Mouse (Mus musculus) erythroid progenitor cell, adult 5-6 weeks (primary cell): ENCODE data around the gene Hnrnpd. TPM values are rescaled to one million over a fixed set of nuclear protein-coding genes. Genes with fewer than 3 reads are reported as not detected.
A peak's percentile ranks its signal among the peaks of the same experiment; 100 is the strongest.

ENCODE experiments used
- ATAC-seq: replicated peaks from 2 replicates; pipeline ENCODE4 v1.8.0; 2016; ENCODE audit warnings: moderate number of reproducible peaks, mild to moderate bottlenecking, moderate TSS enrichment, inconsistent platforms; ENCODE audit not compliant: poor library complexity, low FRiP score, severe bottlenecking
- total RNA-seq, 2 experiments: library from RNA; stranded (forward) in 1 of 2; stranded (reverse) in 1 of 2; fragments of 150-400 nt in 1 of 2; fragments of 186-747, 209-891 nt in 1 of 2; gene quantifications; 2 replicates each; pipeline versions ENCODE4 v1.2.3 to v1.2.4; 2015 to 2017; ENCODE audit warnings: low replicate concordance in 2 of 2

Hnrnpd gene
- total RNA-seq (2015; ENCODE audit: low replicate concordance) (231 and 281 TPM in 2 replicates), total RNA-seq (2017; ENCODE audit: low replicate concordance) (118 and 215 TPM in 2 replicates)

- ATAC-seq = peak; percentile 90
These were observed at the start of gene Hnrnpd, which contains the start of gene 4930524J08Rik for GRCm38 (mm10) chr5:99978699-99979442. TSS of gene Hnrnpd (minus strand) at chr5:99978938. TSS of gene 4930524J08Rik (plus strand) at chr5:99979061.

DNA sequence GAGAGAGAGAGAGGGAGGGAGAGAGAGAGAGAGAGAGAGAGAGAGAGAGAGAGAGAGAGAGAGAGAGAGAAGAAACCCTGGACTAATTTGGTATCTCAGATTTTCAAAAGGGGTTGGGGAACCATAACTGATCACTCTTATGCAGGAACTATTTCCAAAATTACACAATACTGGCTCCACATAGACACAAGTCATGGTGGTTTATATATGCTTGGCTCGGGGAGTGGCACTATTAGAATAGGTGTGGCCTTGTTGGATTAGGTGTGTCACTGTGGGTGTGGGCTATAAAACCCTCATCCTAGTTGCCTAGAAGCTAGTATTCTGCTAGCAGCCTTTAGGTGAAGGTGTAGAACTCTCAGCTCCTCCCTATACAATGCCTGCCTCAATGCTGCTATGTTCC, 46.1 kb upstream of the Hnrnpd start:
- ATAC-seq = no peak

- no peak for ATAC-seq
These were observed 45.7 kb upstream of the Hnrnpd start for GRCm38 (mm10) chr5:100024403-100024802.

- ATAC-seq = no peak
These were observed 41.4 kb upstream of the Hnrnpd start for GRCm38 (mm10) chr5:100020089-100020488.

DNA sequence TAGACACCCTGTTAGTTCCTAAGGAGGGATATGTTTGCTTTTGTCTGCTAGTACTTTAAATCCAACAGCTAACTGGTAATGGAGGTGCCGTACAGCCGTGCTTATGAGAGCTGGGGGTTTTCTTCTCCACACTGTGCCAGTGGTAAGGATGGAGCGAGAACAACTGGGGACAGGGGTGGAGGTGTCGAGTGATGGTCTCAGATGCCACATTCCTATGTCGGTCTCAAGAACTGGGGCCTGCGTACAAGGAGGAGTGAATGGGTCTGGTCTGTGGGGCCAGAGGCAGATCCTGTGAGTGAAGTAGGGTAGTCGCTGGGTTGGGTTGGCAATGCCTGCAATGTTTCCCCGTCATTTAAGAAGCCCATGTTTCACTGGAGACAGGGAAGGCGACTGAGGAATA, 33.9 kb upstream of the Hnrnpd start:
- ATAC-seq = no peak

DNA sequence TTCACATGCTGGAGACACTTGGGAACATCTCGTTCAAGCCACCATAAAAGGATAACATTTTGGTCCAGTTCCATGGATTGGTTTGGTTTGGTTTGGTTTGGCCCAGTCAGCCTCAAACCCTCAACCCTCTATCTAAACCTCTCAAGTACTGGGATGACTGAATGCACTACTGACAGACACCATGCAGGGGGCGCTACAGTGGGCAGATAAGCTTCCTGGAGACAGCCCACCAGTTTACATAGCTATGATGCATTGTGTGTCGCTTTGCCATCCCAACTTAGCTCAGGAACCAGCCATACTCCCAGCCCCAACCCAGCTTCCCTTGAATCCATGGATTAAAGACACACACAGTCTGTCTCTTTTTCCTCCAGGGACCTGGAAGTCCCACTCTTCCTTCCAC, 29.7 kb upstream of the Hnrnpd start:
- no peak for ATAC-seq

DNA sequence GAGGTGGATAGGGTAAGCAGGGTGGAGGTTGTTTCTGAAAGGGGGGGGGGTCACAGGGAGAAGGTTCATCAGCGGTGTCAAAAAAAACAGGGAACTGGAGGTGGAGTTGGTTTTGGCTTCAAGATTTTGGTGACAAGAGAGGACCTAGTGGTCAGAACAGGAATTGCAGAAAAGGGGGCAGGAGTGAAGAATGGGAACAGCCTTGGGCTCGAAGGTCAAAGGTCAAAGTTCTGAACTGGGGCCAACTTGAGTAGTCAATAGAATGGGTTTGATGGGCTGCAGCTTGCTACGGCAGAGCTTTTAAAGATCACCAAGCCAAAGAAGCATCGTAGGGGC, 28.3 kb upstream of the Hnrnpd start:
- no peak for ATAC-seq

- no peak for ATAC-seq
These were observed 27.7 kb upstream of the Hnrnpd start for GRCm38 (mm10) chr5:100006324-100007039.

GRCm38 (mm10) chr5:100005896-100006295, 27.2 kb upstream of the Hnrnpd start:
- 0 out of 2 replicates have a peak, but pooled peaks have one; percentile 21 for ATAC-seq

GRCm38 (mm10) chr5:100005431-100005830, 26.7 kb upstream of the Hnrnpd start:
- ATAC-seq = peak; percentile 48; the same call in 1 of the 2 replicates

DNA sequence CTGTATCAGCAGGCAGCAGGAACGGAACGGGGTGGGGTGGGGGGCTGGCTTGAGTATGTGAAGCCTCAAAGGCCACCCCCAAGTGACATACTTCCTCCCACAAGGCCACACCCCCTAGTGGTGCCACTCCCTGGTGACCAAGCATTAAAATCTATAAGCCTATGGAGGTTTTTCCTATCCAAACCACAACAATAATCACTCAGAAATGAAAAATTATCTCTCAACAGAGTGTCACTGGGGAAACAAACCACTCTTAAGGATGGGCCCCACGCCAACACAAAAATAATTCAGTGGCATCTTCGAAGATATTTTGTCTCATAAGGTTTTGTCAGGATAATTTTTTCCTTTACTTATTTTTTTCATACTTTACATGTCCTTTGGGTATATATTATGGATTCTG, 25.2 kb upstream of the Hnrnpd start:
- ATAC-seq = no peak

- ATAC-seq = no peak
These were observed 21.8 kb upstream of the Hnrnpd start for GRCm38 (mm10) chr5:100000500-100000899.

GRCm38 (mm10) chr5:100000048-100000447, 21.3 kb upstream of the Hnrnpd start:
- ATAC-seq = no peak

- ATAC-seq = no peak
These were observed 15.9 kb upstream of the Hnrnpd start for GRCm38 (mm10) chr5:99994680-99995079.

GRCm38 (mm10) chr5:99994166-99994565, 15.4 kb upstream of the Hnrnpd start:
- no peak for ATAC-seq

DNA sequence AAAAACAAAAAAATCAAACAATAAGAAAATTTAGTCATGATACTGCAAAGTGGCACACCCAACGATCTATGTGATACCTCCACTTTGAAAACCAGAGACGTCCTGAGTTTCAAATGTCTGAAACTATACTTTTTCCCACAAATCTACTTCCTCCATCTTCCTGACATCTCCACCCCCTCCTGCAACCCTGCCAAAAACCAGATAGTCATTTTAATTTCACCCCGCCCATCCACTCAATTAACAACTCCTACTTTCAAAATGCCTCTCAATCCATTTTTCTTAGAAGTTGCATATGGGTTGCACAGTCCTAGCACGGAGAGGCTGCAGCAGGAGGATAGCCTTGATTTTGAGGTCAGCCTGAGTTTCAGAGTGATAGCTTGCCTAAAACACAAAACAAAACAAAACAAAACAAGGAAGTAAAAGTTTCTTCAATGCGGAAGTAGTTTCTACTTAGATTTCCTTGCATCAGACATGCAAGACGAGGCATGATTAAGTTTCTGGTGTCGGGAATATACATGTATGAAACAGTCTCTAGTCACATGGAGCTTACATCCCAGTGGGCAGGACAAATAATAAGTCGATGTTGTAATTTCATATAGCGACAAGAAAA, 4.8 kb upstream of the Hnrnpd start:
- ATAC-seq = no peak

GRCm38 (mm10) chr5:99977516-99978301, 1.0 kb downstream of the Hnrnpd start:
- ATAC-seq = peak; percentile 45

DNA sequence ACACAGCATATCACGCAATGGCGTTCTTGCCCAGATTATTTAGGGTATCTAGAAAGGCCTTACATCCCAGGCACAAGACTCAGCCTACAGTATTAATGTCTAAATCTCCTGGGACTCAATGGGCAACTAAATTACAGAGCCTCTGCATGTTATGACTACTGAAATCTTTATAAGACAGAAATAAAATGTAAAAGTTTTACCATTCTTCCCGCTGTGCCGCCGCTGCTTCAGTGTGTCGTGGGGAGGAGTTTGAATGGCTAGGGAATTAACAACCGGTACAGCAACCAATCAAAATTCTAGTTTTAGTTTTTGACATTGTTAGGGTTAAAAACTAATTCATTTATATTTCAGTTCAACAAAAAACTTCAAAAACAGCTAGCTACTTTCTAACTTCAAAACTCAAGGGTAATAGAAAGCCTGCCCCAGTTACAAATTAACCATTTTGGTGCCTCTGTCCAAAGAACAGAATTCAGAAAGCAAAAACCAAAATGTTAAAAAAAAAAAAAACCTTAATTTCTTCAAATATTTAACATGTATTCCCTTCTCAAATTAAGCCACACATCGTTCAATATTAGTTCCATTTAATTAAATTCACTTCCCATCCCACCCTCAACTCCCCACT, 2.3 kb downstream of the Hnrnpd start:
- ATAC-seq = 0 out of 2 replicates have a peak, but pooled peaks have one; percentile 35

DNA sequence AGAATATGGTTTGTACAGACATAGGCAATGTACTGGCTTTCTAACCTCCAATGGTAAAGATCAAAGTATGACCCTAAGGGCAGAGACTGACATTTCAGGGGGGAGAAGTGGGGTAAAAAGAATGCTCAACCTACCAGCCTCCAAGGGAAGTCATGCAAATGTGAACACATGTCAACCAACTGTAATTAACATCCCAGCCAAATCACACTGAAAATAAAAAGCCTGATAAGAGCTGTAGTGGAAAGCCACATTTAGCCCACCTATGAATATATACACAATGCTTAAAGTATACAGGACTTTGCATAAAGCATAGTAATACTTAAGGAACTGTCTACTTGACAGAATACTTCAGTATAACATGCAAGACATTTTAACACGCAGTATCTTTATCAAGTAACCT, 3.0 kb downstream of the Hnrnpd start:
- ATAC-seq = no peak

GRCm38 (mm10) chr5:99975061-99975460, 3.7 kb downstream of the Hnrnpd start:
- no peak for ATAC-seq
